Mouse (Mus musculus) intestine, embryonic 16.5 days (tissue): ENCODE data around the gene Rnf144a. TPM values are rescaled to one million over a fixed set of nuclear protein-coding genes. Genes with fewer than 3 reads are reported as not detected.
"Not testable (repeated sequence)": the region's sequence is repeated elsewhere in the genome, so short reads cannot be mapped to it uniquely, and the experiment has no call there.

ENCODE experiments used
- ATAC-seq: fragments of 200-750 bp; cut with Nextera tagmentation; 2 replicates; pipeline ENCODE4 v1.8.0; 2017; ENCODE audit warnings: moderate TSS enrichment, moderate library complexity
- H3K27ac ChIP-seq: fragments of 300-500 bp; sonication (generic); 2 replicates; pipeline ENCODE4 v1.5.1; 2014; ENCODE audit warnings: mild to moderate bottlenecking, low read length
- H3K27me3 ChIP-seq: fragments of 300-500 bp; sonication (generic); replicated peaks from 2 replicates; pipeline ENCODE4 v1.6.1; 2014; ENCODE audit warnings: low read length, control low read depth, mixed read lengths; ENCODE audit not compliant: control insufficient read depth, insufficient read depth
- H3K36me3 ChIP-seq: fragments of 300-500 bp; sonication (generic); 2 replicates; pipeline ENCODE4 v1.6.1; 2014; ENCODE audit warnings: low read length, control low read depth; ENCODE audit not compliant: control insufficient read depth, insufficient read depth
- H3K4me1 ChIP-seq: fragments of 300-500 bp; sonication (generic); 2 replicates; pipeline ENCODE4 v1.6.1; 2014; ENCODE audit warnings: low read length, control low read depth, mixed read lengths; ENCODE audit not compliant: control insufficient read depth, insufficient read depth
- H3K4me2 ChIP-seq: fragments of 300-500 bp; sonication (generic); 2 replicates; pipeline ENCODE4 v1.6.1; 2014; ENCODE audit warnings: low read depth, low read length, control low read depth
- H3K4me3 ChIP-seq: fragments of 300-500 bp; sonication (generic); 2 replicates; pipeline ENCODE4 v1.5.1; 2014; ENCODE audit warnings: mild to moderate bottlenecking, low read length
- H3K9ac ChIP-seq: fragments of 300-500 bp; sonication (generic); 2 replicates; pipeline ENCODE4 v1.6.1; 2014; ENCODE audit warnings: low read depth, low read length
- H3K9me3 ChIP-seq: fragments of 300-500 bp; sonication (generic); 2 replicates; pipeline ENCODE4 v1.6.1; 2016; ENCODE audit warnings: low read length, control low read depth; ENCODE audit not compliant: control insufficient read depth
- WGBS: fragments of 180-500 bp; shearing (Covaris S2); extraction: QIAGEN DNeasy Blood & Tissue Kit; methylation state at CpG from one replicate; pipeline ENCODE4 v1.1.7; 2014; 5-methylcytosine and 5-hydroxymethylcytosine counted together
- polyA plus RNA-seq: library from polyadenylated mRNA; unstranded; fragments of >200 nt; fragmentation: Nextera tagmentation; extraction: Ambion mirVana; gene quantifications from 2 replicates; pipeline ENCODE4 v1.2.1, GENCODE M21; 2015

Rnf144a gene
- polyA plus RNA-seq, 1 experiment from 2014 or later, result 13.7 TPM

DNA sequence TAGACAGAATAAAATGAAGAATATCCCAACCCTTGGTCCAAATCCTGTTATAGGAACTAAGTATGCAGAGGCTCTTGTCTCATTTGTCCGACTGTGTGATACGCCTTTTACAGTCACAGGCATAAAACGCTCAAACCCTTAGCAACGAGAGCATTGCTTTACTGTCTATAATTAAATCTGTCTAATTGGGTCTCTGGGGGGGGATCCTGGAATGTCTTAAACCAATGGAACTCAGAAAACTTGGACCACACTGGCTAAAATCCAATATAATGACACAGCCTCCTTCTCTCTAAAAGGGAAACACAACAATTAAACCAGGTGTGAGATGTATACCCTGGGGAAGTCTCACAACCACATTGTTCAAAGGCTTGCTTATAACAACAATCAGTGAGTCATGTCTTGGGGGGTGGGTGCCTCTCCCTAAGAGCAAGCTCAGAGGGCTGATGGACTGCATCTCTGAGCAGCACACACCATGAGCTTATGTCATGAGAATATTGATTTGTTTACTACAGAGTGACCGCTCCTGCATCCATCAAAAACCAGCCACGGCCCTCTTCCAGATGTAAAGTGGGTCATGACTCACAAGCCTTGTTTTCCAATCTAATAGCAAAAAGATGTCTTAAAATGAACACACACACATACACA, 85.9 kb downstream of the Rnf144a start:
- Histone ChIP-seq H3K9me3 (no peaks in the 10 kb centered on the region), H3K9ac (no peak overlapping the region), H3K4me2 (no peak overlapping the region), H3K27ac (no peak overlapping the region), H3K4me3 (no peak overlapping the region), H3K4me1 (no peaks in the 10 kb centered on the region), H3K36me3 (no peaks in the 10 kb centered on the region), H3K27me3 (no peaks in the 10 kb centered on the region)
- ATAC-seq, result no peak
- 77% methylated on average over 6 of the region's 6 CpGs for WGBS

DNA sequence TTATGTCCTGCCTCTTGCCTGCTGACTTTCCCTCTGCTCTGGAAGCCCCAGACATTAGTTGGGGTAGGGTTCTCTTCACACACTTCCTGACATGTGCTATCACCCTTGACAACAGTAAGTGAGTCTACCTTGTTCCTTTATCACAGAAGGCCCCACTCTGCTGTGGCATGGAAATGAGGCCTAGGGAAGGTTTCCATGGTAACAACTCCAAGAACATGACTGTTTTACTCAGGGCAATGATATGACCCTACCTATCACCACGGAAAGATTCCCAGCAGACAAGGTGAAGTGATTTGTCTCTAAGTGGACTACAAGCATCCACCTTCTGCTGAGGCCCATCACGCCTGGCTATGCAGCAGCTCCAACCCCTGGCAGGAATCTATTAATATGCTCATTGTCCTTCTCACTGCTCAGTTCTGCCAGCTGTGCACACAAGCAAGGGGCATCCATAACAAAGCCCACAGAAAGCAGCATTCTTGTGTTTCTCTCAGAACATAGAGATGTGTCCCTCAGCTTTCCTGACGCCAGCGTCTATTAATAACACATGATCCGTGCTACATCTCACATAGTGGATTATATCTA, 91.2 kb downstream of the Rnf144a start:
- H3K4me3 ChIP-seq, result no peak overlapping the region
- no peak overlapping the region for H3K27ac ChIP-seq
- H3K36me3 ChIP-seq, result no peaks in the 10 kb centered on the region
- H3K4me2 ChIP-seq, result no peak overlapping the region
- WGBS, result 76% methylated on average over 5 of the region's 5 CpGs
- H3K9ac ChIP-seq, result no peak overlapping the region
- no peaks in the 10 kb centered on the region for H3K27me3 ChIP-seq
- H3K4me1 ChIP-seq, result no peaks in the 10 kb centered on the region
- no peak for ATAC-seq
- H3K9me3 ChIP-seq, result no peaks in the 10 kb centered on the region

DNA sequence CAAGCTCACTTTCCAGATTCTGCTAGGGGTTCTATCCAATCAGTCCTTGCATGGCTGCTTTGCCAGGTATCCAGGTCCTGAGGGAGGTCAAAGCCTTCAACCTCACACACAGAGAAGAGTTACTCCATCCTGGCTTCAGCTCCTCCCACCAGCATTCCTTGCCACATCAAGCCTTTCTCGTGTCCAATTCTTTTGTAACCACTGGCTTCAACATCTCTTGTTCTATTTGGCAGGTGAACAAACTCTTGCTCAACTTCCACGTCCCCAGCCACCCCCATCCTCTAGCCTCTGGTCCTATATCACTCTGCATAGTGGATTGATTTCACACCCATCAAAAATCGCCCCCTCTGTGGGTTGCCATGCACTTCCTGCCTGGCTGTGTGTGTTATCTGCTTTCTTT, 98.8 kb downstream of the Rnf144a start:
- Histone ChIP-seq H3K27me3 (no peaks in the 10 kb centered on the region), H3K4me1 (no peaks in the 10 kb centered on the region), H3K4me2 (no peak overlapping the region), H3K4me3 (no peak overlapping the region), H3K9ac (no peak overlapping the region), H3K9me3 (no peaks in the 10 kb centered on the region), H3K27ac (no peak overlapping the region), H3K36me3 (no peaks in the 10 kb centered on the region)
- ATAC-seq, result no peak
- 70% methylated on average over 3 of the region's 3 CpGs for WGBS

DNA sequence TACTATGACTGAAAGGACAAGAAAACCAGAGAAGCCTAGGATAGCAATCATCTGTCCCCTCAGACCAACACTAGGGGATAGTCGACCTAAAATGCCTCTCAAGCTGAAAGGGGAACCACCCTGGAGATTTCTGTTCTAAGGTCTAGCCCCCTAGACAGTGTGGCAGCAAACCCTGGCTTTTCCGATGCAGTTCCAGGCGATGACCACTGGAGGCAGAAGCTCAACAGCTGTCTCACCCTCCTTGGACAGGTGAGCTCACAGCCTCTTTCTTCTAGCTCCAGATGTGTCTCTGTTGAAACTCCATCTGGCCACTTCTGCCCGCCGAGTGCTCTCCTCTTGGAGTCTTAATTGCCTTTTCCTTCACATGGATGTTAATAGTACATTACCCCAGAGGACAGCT, 100.1 kb downstream of the Rnf144a start:
- Histone ChIP-seq H3K4me3 (no peak overlapping the region), H3K4me1 (no peaks in the 10 kb centered on the region), H3K36me3 (no peaks in the 10 kb centered on the region), H3K27ac (no peak overlapping the region), H3K27me3 (no peaks in the 10 kb centered on the region), H3K9ac (no peak overlapping the region), H3K4me2 (no peak overlapping the region), H3K9me3 (no peaks in the 10 kb centered on the region)
- WGBS, result 46% methylated on average over 5 of the region's 5 CpGs
- no peak for ATAC-seq

DNA sequence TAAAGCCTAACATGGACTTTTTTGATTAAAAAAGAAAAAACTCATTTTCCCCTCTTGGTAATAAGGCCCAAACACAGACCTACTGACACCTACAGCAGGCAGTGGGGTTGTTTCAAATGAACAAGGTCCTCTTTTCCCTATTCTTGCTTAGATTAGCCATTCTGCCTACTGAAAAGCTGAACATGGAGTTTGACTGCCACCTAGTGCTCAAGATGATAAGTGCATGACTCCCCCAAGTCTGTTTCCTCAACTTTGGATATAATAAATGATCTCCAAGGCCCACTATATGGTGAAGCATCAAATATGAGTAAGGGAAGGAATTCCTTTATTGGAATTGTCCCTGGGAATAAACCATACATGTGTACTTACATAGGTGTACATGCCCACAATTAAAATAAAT, 103.5 kb downstream of the Rnf144a start:
- no peak overlapping the region for H3K27ac ChIP-seq
- no peaks in the 10 kb centered on the region for H3K27me3 ChIP-seq
- H3K36me3 ChIP-seq, result no peaks in the 10 kb centered on the region
- no peak overlapping the region for H3K4me2 ChIP-seq
- ATAC-seq, result no peak
- H3K4me1 ChIP-seq, result no peaks in the 10 kb centered on the region
- no peak overlapping the region for H3K4me3 ChIP-seq
- no peak overlapping the region for H3K9ac ChIP-seq
- H3K9me3 ChIP-seq, result no peaks in the 10 kb centered on the region

DNA sequence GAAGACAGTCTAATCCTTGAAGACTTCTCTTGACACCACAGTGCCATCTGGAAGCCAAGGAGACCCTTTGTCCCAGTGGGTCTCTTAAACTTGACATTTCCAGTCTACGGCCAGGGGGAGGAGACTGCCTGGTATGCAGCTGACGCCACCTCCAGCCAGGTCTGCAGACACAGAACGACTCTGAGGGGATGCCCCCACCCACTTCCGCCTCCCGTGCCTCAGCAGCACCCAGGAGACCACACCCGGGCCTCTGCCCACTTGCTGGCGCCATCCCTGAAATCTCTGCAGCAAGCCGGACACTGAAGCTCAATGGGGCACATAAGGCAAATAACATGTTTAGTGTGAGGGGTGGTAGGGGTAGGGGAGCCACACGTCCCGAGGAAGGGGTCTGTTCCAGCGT, 104.8 kb downstream of the Rnf144a start:
- Histone ChIP-seq H3K9me3 (no peaks in the 10 kb centered on the region), H3K27ac (no peak overlapping the region), H3K4me2 (no peak overlapping the region), H3K27me3 (no peaks in the 10 kb centered on the region), H3K9ac (no peak overlapping the region), H3K36me3 (no peaks in the 10 kb centered on the region), H3K4me1 (no peaks in the 10 kb centered on the region), H3K4me3 (no peak overlapping the region)
- WGBS, result 85% methylated on average over 11 of the region's 11 CpGs
- no peak for ATAC-seq

DNA sequence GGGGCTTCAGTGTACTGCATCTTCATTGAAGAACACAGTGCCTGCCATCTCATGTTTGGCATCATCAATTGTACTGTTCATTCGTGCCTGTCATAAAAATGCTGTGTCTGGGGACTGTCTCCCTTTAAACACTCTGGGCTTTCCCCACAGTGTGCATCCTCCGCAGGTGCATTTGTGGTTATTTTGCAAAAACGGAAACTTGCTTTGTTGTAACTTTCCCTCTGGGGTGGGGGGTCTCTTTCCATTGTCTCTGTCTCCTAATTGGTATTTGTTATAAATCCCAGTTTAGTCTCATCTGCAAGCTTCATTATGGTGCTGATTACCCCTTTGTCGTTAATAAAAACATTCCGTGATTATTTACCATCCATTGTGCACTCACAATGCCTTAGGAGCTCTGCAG, 112.2 kb downstream of the Rnf144a start:
- Histone ChIP-seq H3K9me3 (no peaks in the 10 kb centered on the region; the same call in 1 of the 2 replicates), H3K4me1 (no peaks in the 10 kb centered on the region), H3K27ac (no peak overlapping the region), H3K4me2 (no peak overlapping the region), H3K36me3 (no peaks in the 10 kb centered on the region), H3K4me3 (no peak overlapping the region), H3K9ac (no peak overlapping the region), H3K27me3 (no peaks in the 10 kb centered on the region)
- 77% methylated on average over 5 of the region's 5 CpGs for WGBS
- no peak for ATAC-seq

DNA sequence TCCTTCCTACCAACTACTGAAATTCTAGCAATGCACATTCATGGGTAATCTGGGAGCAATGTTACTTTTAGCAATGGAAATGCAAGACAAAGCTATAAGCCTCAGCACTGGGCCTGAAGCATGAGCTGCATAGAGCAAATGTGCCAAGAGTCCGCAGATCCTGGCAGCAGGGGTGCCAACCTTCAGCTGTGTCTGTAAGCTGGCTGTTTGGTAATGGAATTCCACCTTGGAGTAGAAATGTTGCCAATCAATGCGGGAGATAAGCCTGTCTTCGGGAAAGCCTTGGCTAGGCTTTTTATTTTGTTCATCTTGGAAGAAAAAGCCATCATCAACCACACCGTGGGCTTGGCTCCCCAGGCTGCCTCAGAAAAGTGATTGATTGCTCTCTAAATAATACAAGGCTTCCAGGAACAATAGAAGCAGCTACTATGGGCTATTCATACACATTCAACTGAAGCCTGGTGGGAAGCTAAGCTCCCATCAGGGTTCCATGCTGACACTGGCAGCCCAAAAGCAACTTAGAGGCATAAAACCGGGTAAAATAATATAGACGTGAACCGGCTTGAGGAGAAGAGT, 115.5 kb downstream of the Rnf144a start:
- Histone ChIP-seq H3K4me2 (no peak overlapping the region), H3K27ac (no peak overlapping the region), H3K4me1 (no peaks in the 10 kb centered on the region), H3K9ac (no peak overlapping the region), H3K27me3 (no peaks in the 10 kb centered on the region), H3K4me3 (no peak overlapping the region), H3K9me3 (no peaks in the 10 kb centered on the region; the same call in 1 of the 2 replicates), H3K36me3 (no peaks in the 10 kb centered on the region)
- no peak for ATAC-seq
- 70% methylated on average over 7 of the region's 7 CpGs for whole genome bisulfite sequencing

DNA sequence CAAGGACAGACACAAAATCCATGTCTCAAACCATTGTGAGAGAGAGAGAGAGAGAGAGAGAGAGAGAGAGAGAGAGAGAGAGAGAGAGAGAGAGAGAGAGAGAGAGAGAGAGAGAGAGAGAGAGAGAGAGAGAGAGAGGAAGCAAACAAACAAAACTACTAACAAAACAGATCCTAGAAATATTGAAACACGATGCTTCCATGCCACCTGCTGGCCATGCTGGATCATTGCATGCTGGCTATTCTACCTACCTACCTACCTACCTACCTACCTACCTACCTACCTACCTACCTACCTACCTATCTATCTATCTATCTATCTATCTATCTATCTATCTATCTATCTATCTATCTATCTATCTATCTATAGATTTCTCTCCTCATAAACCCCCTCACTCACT, 119.1 kb downstream of the Rnf144a start:
- not testable (repeated sequence) for H3K4me2 ChIP-seq, H3K36me3 ChIP-seq, H3K4me1 ChIP-seq, H3K27ac ChIP-seq, H3K9ac ChIP-seq, H3K9me3 ChIP-seq, H3K27me3 ChIP-seq, ATAC-seq, H3K4me3 ChIP-seq
- WGBS, result 14% methylated on average over 1 of the region's 1 CpGs
